Mouse (Mus musculus) hindbrain, postnatal 0 days (tissue): Measurements from ENCODE around the gene Slc6a6. TPM values are rescaled to one million over a fixed set of nuclear protein-coding genes. Genes with fewer than 3 reads are reported as not detected.

Experiments
- ATAC-seq: fragments of 200-750 bp; cut with Nextera tagmentation; 2 replicates; pipeline ENCODE4 v1.8.0; 2017; ENCODE audit warnings: mild to moderate bottlenecking, moderate TSS enrichment, moderate library complexity
- DNase-seq: peaks from one replicate; pipeline ENCODE4 v3.0.0-alpha.2; 2015; ENCODE audit warnings: low spot score
- H3K27ac ChIP-seq: fragments of 300-500 bp; sonication (generic); 2 replicates; pipeline ENCODE4 v1.5.1; 2014; ENCODE audit warnings: mild to moderate bottlenecking
- H3K27me3 ChIP-seq: fragments of 300-500 bp; sonication (generic); 2 replicates; pipeline ENCODE4 v1.6.1; 2014; ENCODE audit warnings: low read length, mixed read lengths; ENCODE audit not compliant: insufficient read depth
- H3K36me3 ChIP-seq: fragments of 300-500 bp; sonication (generic); 2 replicates; pipeline ENCODE4 v1.6.1; 2014; ENCODE audit warnings: low read length, mixed read lengths; ENCODE audit not compliant: insufficient read depth
- H3K4me1 ChIP-seq: fragments of 300-500 bp; sonication (generic); 2 replicates; pipeline ENCODE4 v1.6.1; 2014; ENCODE audit warnings: antibody characterized with exemption, low read length, mixed read lengths; ENCODE audit not compliant: insufficient read depth
- H3K4me2 ChIP-seq: fragments of 300-500 bp; sonication (generic); 2 replicates; pipeline ENCODE4 v1.6.1; 2014; ENCODE audit warnings: low read depth, mild to moderate bottlenecking, low read length, moderate library complexity, mixed read lengths
- H3K4me3 ChIP-seq: fragments of 300-500 bp; sonication (generic); 2 replicates; pipeline ENCODE4 v1.5.1; 2014; ENCODE audit warnings: low read length
- H3K9ac ChIP-seq: fragments of 300-500 bp; sonication (generic); replicated peaks from 2 replicates; pipeline ENCODE4 v1.6.1; 2014; ENCODE audit warnings: mild to moderate bottlenecking, low read length, moderate library complexity, mixed read lengths
- H3K9me3 ChIP-seq: fragments of 300-500 bp; sonication (generic); 2 replicates; pipeline ENCODE4 v1.6.1; 2016; ENCODE audit warnings: low read length, mixed read lengths
- CTCF ChIP-seq: IDR thresholded peaks from 2 replicates; pipeline ENCODE4 v1.5.1; 2016; ENCODE audit warnings: antibody characterized with exemption, control low read depth, low read depth
- WGBS: fragments of 180-500 bp; shearing (Covaris S2); extraction: QIAGEN DNeasy Blood & Tissue Kit; methylation state at CpG from one replicate; pipeline ENCODE4 v1.1.7; 2014; 5-methylcytosine and 5-hydroxymethylcytosine counted together
- polyA plus RNA-seq: library from polyadenylated mRNA; unstranded; fragments of >200 nt; fragmentation: Nextera tagmentation; extraction: Ambion mirVana; gene quantifications from 2 replicates; pipeline ENCODE4 v1.2.1, GENCODE M21; 2015
- total RNA-seq: library from RNA; depleted of rRNA; stranded (reverse); fragments of >200 nt; gene quantifications from 2 replicates; pipeline ENCODE4 v1.2.3, GENCODE M21; 2014

Gene Slc6a6
- total and polyA plus RNA-seq, 2 experiments from 2014 or later: 78.2 to 119 TPM

DNA sequence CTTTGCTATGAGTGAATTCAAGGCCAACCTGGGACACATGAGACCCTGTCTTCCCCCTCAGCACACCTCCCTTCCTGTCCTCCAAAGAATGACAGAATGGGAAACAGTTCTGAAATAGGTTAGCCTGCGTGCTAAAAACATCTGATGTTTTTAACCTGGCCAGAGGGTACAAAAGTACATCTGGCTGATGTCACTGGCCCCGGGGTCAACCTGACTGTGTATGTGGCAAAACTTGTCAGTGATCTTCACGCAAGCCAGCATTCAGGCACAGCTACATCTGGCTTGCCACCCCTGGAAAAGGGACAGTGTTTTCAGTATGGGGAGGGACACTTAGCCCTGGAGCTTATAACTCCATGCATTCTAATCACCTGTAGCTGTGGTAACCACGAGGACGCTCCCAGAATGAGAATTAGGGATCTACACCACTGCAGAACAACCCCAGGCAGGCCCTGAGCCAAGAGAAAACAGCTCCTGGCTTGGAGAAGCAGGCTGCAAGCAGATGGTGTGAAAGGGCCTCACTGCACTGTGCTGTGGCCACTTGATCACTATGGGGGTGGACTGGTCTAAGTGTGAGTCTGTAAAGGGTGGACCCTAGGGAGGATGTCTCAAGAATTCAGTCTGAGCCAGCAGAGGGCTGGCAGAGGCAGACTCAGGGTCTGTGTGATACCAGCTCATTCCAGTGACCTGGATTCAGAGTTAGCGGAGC lies 35.3 kb downstream of the Slc6a6 start:
- peak overlapping the region; percentile 33; the same call in 1 of the 2 replicates for H3K9ac ChIP-seq
- WGBS: 37% methylated on average over 6 of the region's 6 CpGs

DNA sequence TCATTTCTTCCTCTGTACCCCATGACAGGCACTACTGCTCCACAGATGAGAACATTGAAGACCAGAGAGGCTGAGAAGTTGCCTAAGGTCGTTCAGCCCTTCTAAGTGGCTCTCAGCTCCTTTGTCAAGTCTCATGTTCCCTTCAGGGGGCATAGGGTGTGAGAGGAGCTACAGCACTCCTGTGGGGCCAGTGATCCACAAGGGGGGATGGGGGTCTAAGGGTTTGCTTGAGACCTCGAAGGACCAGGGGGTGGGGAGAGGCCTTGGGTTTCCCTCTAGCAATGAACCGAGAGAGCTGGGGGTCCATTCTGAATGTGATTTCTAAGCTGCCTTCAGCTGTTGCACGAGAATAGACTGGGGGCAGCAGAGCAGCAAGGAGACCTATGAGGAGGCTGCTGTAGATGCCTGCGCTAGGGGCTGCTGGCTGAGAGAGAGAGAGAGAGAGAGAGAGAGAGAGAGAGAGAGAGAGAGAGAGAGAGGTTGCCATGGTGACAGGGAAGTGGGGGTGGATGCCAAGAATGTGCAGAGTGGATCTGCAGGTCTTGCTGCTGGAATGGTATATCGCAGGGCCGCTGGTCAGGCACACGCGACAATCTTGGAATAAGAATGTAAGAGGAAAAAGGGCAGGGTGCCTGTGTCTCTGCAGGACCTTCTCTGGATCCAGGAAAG lies 36.1 kb downstream of the Slc6a6 start:
- peak overlapping the region; percentile 84 for H3K27ac ChIP-seq
- peaks cover 29% of the 10 kb centered on the region for H3K4me1 ChIP-seq
- peak; percentile 79 for ATAC-seq
- DNase-seq: peak; percentile 83
- peak; percentile 22; the same call in 1 of the 2 replicates for TF ChIP-seq CTCF
- no peak overlapping the region for H3K4me3 ChIP-seq
- H3K27me3 ChIP-seq: no peaks in the 10 kb centered on the region
- WGBS: 6% methylated on average over 9 of the region's 9 CpGs
- H3K9me3 ChIP-seq: no peaks in the 10 kb centered on the region
- H3K4me2 ChIP-seq: peak overlapping the region; percentile 27
- H3K9ac ChIP-seq: peak overlapping the region; percentile 33; the same call in 1 of the 2 replicates
- peaks cover 19% of the 10 kb centered on the region for H3K36me3 ChIP-seq

More for the DNA sequence above, 35.3 kb downstream of the Slc6a6 start:
- TF ChIP-seq CTCF: peak; percentile 23; the same call in 1 of the 2 replicates
- no peaks in the 10 kb centered on the region for H3K9me3 ChIP-seq
- peaks cover 29% of the 10 kb centered on the region for H3K4me1 ChIP-seq
- H3K4me3 ChIP-seq: no peak overlapping the region
- peak; percentile 77 for ATAC-seq
- H3K4me2 ChIP-seq: peak overlapping the region; percentile 27
- peak; percentile 84 for DNase-seq
- H3K27me3 ChIP-seq: no peaks in the 10 kb centered on the region
- H3K27ac ChIP-seq: peak overlapping the region; percentile 84
- peaks cover 17% of the 10 kb centered on the region for H3K36me3 ChIP-seq

DNA sequence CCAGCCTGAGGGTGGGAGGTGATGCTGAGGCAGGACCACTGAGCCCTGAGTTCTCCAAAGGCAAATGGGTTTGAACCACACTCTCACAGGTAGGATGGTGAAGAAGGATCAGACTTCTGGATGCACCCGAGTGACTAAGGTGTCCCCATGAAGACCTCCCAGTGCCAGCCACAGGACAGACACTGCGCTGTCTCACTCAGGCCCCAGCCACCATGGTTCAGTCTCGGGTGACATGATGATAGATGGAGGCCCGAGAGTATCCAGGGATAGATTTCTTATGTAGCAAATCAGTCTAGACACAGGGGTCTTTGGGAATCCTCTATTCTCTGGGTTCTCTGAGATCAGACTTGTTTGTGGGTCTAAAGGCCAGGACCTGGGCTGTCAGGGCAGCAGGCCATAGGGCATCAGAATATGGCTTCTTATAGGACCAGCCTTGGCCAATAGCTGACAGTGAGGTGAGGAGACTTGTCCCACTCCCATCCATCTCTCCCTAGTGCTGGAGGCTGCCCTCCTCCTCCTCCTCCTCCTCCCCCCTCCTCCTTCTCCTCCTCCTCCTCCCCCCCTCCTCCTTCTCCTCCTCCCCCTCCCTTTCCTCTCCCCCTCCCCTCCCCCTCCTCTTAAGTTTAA lies 36.8 kb downstream of the Slc6a6 start:
- H3K4me2 ChIP-seq: peak overlapping the region; percentile 27; the same call in 1 of the 2 replicates
- H3K4me3 ChIP-seq: no peak overlapping the region
- H3K9me3 ChIP-seq: no peaks in the 10 kb centered on the region
- H3K9ac ChIP-seq: peak overlapping the region; percentile 25; the same call in 1 of the 2 replicates
- H3K27ac ChIP-seq: peak overlapping the region; percentile 84
- DNase-seq: no peak
- peaks cover 20% of the 10 kb centered on the region for H3K36me3 ChIP-seq
- H3K27me3 ChIP-seq: no peaks in the 10 kb centered on the region
- TF ChIP-seq CTCF: no peak
- WGBS: 28% methylated on average over 4 of the region's 4 CpGs
- ATAC-seq: peak; percentile 6; the same call in 1 of the 2 replicates
- H3K4me1 ChIP-seq: peaks cover 29% of the 10 kb centered on the region

DNA sequence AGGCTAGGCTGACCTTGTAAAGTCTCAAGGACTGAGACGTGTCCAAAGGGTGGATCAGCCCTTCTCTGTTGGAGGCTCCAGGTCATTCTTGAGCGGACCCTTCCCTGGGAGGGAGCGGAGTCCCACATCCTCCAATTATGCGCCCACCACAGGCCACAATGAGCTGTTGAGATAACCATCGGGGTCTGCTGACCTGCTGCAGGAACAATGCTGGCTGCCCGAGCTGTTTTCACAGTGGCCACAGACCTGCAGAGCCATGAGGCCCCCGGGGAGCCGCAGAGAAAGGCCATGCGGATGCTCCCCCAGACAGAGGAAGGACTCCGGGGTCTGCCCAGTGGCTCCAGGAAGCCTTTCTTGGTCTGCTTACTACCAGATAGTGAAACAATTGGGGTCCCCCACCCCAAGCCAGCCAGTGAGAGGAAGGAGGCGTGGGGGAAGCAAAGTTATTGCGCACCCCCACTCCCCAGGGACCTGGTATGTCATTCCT lies 37.4 kb downstream of the Slc6a6 start:
- Histone ChIP-seq H3K27me3 (no peaks in the 10 kb centered on the region), H3K36me3 (peaks cover 25% of the 10 kb centered on the region), H3K4me3 (no peak overlapping the region), H3K27ac (peak overlapping the region; percentile 62), H3K4me2 (no peak overlapping the region), H3K9ac (no peak overlapping the region), H3K9me3 (no peaks in the 10 kb centered on the region), H3K4me1 (peaks cover 29% of the 10 kb centered on the region)
- 38% methylated on average over 12 of the region's 12 CpGs for WGBS
- 0 out of 2 replicates have a peak, but pooled peaks have one; percentile 6 for ATAC-seq
- DNase-seq: no peak
- no peak for TF ChIP-seq CTCF

DNA sequence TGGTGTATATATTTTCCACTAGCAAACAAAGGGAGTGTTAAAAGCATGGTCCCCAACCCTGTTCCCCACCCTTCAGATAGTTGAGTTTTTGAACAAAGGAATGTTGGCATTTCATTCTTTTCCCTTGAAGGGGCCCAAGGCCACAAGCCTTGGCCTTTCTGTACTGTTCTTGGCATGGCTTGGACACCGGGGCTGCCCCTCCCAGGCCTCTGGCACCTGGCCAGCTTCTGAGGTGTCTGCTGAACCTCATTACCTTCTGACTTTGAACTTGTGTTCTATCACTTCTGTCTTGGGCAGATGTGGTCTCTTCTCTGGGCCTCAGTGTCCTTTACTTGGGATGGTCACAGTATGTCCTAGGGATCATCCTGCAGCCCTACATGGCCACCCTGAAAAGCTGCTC lies 43.5 kb downstream of the Slc6a6 start:
- H3K4me1 ChIP-seq: peaks cover 6% of the 10 kb centered on the region
- DNase-seq (no peak), ATAC-seq (no peak)
- WGBS: 48% methylated on average over 1 of the region's 1 CpGs
- no peak overlapping the region for H3K9ac ChIP-seq
- peak overlapping the region; percentile 13; the same call in 1 of the 2 replicates for H3K27ac ChIP-seq
- H3K4me2 ChIP-seq: no peak overlapping the region
- no peaks in the 10 kb centered on the region for H3K27me3 ChIP-seq
- H3K4me3 ChIP-seq: no peak overlapping the region
- H3K9me3 ChIP-seq: no peaks in the 10 kb centered on the region
- TF ChIP-seq CTCF: no peak
- peaks cover 27% of the 10 kb centered on the region for H3K36me3 ChIP-seq

DNA sequence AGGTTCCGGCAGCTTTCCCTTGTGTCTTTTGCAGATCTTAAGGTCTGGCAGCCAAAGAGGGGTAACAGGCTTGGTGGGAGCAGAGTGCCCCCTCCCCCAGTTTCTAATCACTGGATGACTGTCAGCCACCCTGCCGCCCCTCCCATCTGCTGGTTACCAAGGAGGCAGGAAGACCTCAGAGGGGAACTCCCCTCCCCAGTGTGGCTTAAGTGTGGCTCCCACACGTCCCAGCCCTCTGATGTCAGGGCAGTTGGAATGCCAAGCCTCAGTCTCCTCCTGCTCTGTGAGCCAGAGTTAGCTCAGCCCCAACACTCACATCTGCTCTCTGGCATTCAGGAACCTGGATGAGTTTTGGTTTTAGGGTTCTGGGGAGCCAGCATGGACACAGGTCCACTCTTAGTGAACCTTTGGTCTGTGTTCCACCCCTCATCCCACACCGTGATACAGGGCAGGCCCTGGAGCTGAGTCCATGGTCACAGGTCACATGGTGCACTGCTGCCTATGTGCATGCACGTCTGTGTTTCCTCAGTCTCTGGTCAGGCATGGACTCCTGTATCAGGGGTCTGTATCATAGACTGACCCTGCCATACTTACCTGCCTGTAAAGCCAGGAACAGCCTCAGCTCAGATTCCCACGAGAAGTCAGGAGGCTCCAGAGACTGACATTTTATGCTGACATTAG lies 45.2 kb downstream of the Slc6a6 start:
- H3K4me2 ChIP-seq: no peak overlapping the region
- H3K27ac ChIP-seq: peak overlapping the region; percentile 12
- H3K9ac ChIP-seq: peak overlapping the region; percentile 21; the same call in 1 of the 2 replicates
- no peak overlapping the region for H3K4me3 ChIP-seq
- H3K9me3 ChIP-seq: no peaks in the 10 kb centered on the region
- no peak for DNase-seq
- H3K4me1 ChIP-seq: peaks cover 6% of the 10 kb centered on the region
- ATAC-seq: peak; percentile 36
- TF ChIP-seq CTCF: no peak
- WGBS: 25% methylated on average over 6 of the region's 6 CpGs
- no peaks in the 10 kb centered on the region for H3K27me3 ChIP-seq
- H3K36me3 ChIP-seq: peaks cover 28% of the 10 kb centered on the region
